Mouse (Mus musculus): ENCODE data around the gene Slc35c2. TPM values are rescaled to one million over a fixed set of nuclear protein-coding genes. Genes with fewer than 3 reads are reported as not detected.
A peak's percentile ranks its signal among the peaks of the same experiment; 100 is the strongest.

Gene Slc35c2
- total RNA-seq, 2 experiments from 2014 or later, result 17.2 to 18.3 TPM

DNA sequence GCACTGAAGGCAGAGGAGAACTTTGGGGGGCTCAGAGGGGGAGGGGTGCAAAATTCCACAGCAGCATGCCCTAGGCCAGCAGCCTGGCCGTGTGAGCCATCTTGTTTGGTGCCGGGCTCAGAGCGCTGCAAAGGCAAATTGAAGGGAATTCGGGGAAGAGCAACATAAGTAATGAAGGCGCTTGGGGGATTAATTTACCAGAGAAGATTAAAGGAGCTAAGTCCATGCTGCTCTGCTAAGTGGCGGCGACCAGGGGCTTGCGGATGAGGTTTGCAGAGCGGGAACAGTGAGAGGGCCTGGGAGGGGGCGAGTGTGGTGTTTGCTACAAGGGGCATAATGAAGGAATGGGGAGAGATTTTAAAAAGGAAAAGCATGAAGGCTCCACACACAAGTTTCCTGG lies 8.3 kb downstream of the Slc35c2 start:
- intact Hi-C loops (cut with DNase I), result loop anchor here (5.0 kb wide), 1 partner anchor 317 kb away; the partner anchor contains the start of gene Slc12a5
- DNase-seq, result no peak

GRCm38 (mm10) chr2:165277188-165277740 lies 10.4 kb downstream of the Slc35c2 start:
- intact Hi-C loops (cut with DNase I), result loop anchor here (5.0 kb wide), 1 partner anchor 315 kb away; the partner anchor contains the start of gene Slc12a5
- no peak for DNase-seq

- DNase-seq, result peak; percentile 62 to 72
These were observed 11.8 kb downstream of the Slc35c2 start for GRCm38 (mm10) chr2:165275824-165276223.

DNA sequence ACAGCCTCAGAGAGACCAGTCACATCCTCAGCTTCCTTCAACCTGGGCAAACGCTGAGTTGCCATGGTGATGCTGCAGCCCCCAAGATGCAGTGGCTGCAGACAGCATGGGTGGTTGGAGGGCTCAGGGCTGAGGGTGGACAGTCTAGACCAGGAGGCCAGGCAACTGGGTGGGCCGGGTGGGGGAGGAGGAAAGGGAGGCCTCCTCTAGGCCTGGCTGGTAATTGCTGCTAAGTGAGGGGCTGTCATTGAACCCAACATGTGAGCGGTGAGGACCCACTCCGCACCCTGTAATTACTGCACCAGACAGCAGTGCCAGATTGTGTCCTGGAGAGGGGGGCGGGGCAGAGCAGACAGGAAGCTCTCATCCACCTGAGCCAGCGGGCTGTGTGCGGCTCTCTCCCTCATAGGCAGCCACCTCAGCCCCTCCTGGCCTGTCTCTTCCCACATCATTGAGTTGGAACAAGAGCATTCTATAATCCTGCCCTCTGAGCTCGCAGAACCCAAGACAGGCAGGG lies 12.5 kb downstream of the Slc35c2 start:
- intact Hi-C loops (cut with DNase I), result loop anchor here (5.0 kb wide), 1 partner anchor 313 kb away; the partner anchor contains the start of gene Slc12a5
- DNase-seq, result no peak

More at GRCm38 (mm10) chr2:165275824-165276223, 11.8 kb downstream of the Slc35c2 start:
- intact Hi-C loops (cut with DNase I), result loop anchor here (1.0 to 5.0 kb wide), 3 partner anchors 43 to 314 kb away; partner anchors contain the start of gene Slc12a5

DNA sequence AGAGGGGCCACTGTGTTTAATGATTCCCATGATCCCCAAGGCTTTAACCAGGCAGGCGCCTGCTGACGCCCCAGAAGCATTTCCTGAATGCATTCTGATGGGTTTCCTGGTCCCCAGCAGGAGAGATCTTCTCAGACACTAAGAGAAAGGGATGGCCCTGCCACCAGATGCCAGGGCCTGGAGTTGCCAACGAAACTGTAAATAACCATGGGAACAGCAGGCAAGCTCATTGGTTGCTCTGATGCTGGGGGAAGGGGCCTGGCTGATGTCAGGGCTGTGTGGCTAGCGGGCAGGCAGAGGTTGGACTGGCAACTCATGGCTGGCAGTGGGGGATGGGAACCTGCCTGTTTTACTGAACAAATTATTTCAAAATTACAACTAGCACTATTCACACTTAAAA lies 14.1 kb downstream of the Slc35c2 start:
- DNase-seq, result no peak
- intact Hi-C loops (cut with DNase I), result no loop called here

- intact Hi-C loops (cut with DNase I), result no loop called here
These were observed 16.3 kb downstream of the Slc35c2 start for GRCm38 (mm10) chr2:165271326-165271725.

GRCm38 (mm10) chr2:165270858-165271257 lies 16.8 kb downstream of the Slc35c2 start:
- intact Hi-C loops (cut with DNase I), result no loop called here
- no peak for DNase-seq

More at GRCm38 (mm10) chr2:165271326-165271725, 16.3 kb downstream of the Slc35c2 start:
- DNase-seq, result no peak

GRCm38 (mm10) chr2:165266739-165267138 lies 20.9 kb downstream of the Slc35c2 start:
- intact Hi-C loops (cut with DNase I), result no loop called here
- no peak for DNase-seq

DNA sequence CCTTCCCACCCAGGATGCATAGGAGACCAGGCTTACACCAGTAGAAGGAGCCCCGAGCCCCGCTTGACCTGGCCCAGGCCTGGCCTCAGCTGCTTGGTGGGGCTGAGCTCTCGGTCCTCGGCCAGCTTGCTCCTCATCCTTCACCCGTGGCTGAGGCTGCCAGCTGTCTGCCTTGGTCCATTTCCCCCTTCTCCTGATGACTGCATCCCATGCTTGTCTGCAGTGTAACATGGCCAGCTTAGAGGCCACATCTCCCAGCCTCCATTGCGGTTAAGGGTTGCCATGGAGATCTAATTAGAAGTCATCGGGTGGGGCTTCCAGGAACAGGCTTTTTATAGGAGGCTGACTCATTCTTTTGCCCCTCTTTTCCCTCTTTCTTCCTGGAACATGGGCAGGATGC lies 23.8 kb downstream of the Slc35c2 start:
- no peak for DNase-seq
- intact Hi-C loops (cut with DNase I), result no loop called here

GRCm38 (mm10) chr2:165262274-165262990 lies 25.2 kb downstream of the Slc35c2 start:
- intact Hi-C loops (cut with DNase I), result no loop called here
- DNase-seq, result no peak

GRCm38 (mm10) chr2:165259859-165260258 lies 27.8 kb downstream of the Slc35c2 start:
- DNase-seq, result no peak
- intact Hi-C loops (cut with DNase I), result no loop called here

DNA sequence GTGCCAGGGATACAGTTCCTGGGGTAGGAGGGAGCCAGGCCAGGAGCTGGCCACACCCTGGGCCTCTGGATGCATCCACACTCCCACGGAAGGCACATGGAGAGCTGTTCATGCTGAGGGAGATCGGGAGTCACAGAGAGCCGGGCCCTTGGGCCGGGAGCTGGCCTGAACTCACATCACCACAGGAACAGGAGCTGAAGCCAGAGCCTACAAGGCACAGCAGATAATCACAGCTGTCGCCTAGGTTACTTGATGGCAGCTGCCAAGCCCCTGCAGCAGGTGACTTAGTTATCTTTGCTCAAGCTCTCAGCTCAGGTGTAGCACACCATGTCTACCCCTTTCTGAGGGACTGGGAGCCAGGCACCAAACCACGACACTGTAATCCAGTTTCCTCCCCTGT lies 29.3 kb downstream of the Slc35c2 start:
- intact Hi-C loops (cut with DNase I), result no loop called here
- no peak for DNase-seq

- intact Hi-C loops (cut with DNase I), result no loop called here
These were observed 30.4 kb downstream of the Slc35c2 start for GRCm38 (mm10) chr2:165257151-165257834.

DNA sequence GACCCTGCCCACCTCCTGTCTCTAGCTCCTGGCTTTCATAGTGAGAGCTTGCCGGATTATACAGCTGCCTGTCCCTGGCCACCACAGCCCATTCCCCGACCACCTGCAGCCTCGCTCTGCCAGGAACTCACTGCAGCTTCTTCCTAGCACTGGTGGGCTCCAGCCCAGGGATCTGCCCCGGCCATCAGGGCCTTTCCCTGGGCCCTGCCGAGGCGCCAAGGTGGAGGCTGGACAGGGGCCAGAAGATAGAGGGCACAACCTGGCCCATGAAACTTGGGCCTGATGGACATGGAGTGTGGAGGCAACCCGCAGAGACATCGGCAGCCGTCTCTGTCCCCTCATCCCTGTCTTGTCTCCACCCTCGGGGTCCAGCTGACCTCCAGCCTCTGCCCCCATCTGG lies 31.5 kb downstream of the Slc35c2 start:
- intact Hi-C loops (cut with DNase I), result no loop called here
- no peak for DNase-seq

More at GRCm38 (mm10) chr2:165257151-165257834, 30.4 kb downstream of the Slc35c2 start:
- DNase-seq, result no peak

GRCm38 (mm10) chr2:165253867-165254266 lies 33.8 kb downstream of the Slc35c2 start:
- intact Hi-C loops (cut with DNase I), result no loop called here
- no peak for DNase-seq

DNA sequence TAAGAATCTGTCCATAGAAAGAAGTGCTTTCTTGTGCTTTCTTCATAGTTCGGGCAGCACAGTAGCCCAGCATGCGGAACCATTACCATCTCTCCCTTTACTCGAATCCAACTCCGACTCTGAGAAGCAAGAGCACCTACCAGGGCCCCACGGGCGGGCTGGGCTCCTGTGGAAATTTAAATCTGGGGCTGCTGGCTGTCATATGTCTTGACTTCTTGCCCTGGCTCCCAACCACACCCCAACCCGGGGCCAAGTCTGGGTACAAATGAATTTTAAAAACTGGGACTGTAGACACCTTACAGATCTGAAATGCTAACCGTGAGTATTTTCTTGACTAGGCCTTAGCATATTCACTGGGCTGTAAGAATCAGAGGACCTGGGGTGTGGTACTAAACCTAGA lies 34.4 kb downstream of the Slc35c2 start:
- DNase-seq, result no peak
- intact Hi-C loops (cut with DNase I), result no loop called here

GRCm38 (mm10) chr2:165252801-165253200 lies 34.9 kb downstream of the Slc35c2 start:
- no peak for DNase-seq
- intact Hi-C loops (cut with DNase I), result no loop called here

DNA sequence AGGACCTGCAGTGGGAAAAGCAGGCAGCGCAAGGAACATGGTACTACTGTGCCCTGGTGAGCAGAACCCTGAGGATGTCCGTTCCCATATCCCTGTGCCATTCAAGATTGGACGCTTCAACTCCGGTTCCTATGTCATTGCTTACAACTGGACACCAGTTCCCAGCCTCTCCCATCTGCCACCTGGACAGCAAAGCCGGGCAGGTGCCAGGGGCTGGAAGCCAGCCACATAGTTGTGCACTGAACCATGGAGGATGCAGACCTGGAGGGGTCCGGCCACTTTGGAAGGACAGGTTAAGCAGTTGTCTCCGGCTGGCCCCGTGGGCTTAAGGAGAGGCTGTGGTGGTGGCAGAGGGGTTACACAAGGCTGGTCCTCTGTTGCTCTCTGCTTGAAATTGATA lies 35.3 kb downstream of the Slc35c2 start:
- no peak for DNase-seq

DNA sequence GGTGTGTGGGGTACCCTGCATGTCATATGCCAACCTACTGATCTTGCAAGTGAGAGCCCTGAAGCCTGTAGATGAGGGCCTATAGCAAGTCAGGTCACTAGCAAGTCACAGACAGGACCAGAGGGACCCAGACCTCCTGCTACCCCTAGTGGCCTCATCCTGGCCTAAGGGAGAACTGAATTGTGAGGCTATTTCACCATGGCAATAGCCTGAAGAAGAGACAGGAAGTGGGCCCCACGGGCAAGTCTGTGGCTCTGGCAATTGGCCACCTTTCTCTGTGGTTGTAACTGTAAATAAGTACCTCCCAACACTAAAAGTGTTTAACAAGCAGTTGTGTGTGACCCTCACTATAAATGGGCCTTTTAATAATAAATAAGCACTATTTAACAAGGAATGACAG lies 36.8 kb downstream of the Slc35c2 start:
- DNase-seq, result no peak
- intact Hi-C loops (cut with DNase I), result no loop called here

More for the DNA sequence above, 35.3 kb downstream of the Slc35c2 start:
- intact Hi-C loops (cut with DNase I), result no loop called here

- intact Hi-C loops (cut with DNase I), result no loop called here
- no peak for DNase-seq
These were observed 38.7 kb downstream of the Slc35c2 start for GRCm38 (mm10) chr2:165248967-165249366.

DNA sequence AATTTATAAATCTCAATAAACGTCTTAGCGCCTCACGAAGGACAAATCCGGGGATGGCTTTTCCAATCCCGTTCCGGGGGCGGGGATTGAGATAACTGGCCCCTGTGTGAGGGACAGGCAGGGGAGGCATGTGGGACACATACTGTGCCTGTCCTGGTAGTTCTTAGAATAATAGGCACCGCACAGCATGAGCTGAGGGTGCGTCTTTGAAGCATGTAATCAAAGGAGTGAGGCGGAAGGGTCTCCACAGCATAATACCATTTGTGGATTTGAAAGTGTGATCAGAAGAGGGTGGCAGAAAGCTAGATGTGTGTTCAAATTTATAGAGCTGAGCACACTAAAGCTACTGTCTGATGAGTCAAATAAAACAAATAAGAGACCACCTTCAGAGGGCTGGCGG lies 41.3 kb downstream of the Slc35c2 start:
- DNase-seq, result no peak
- intact Hi-C loops (cut with DNase I), result no loop called here
